Mouse (Mus musculus) urinary bladder, postnatal 10 days (tissue): Measurements from ENCODE around the gene Zdhhc18.

Experiments
- DNase-seq: peaks from one replicate; pipeline ENCODE4 v3.0.0; 2022; ENCODE audit warnings: low spot score

Gene Zdhhc18

GRCm38 (mm10) chr4:133649989-133650699 lies at the start of gene Zdhhc18:
Gene Zdhhc18 (minus strand): TSS chr4:133650154.
- DNase-seq = no peak

GRCm38 (mm10) chr4:133695363-133695762 lies 45.4 kb upstream of the Zdhhc18 start:
- DNase-seq = no peak

- no peak for DNase-seq
These were observed 40.3 kb upstream of the Zdhhc18 start for GRCm38 (mm10) chr4:133690252-133690651.

GRCm38 (mm10) chr4:133688417-133689067 lies 38.6 kb upstream of the Zdhhc18 start:
- no peak for DNase-seq

- DNase-seq = no peak
These were observed 37.2 kb upstream of the Zdhhc18 start for GRCm38 (mm10) chr4:133687126-133687525.

- no peak for DNase-seq
These were observed 36.6 kb upstream of the Zdhhc18 start for GRCm38 (mm10) chr4:133686512-133686911.

- DNase-seq = no peak
These were observed 30.3 kb upstream of the Zdhhc18 start for GRCm38 (mm10) chr4:133680206-133680786.

GRCm38 (mm10) chr4:133679629-133680028 lies 29.7 kb upstream of the Zdhhc18 start:
- DNase-seq = no peak

- no peak for DNase-seq
These were observed 27.3 kb upstream of the Zdhhc18 start for GRCm38 (mm10) chr4:133677266-133677665.

- DNase-seq = no peak
These were observed 26.2 kb upstream of the Zdhhc18 start for GRCm38 (mm10) chr4:133676189-133676588.

GRCm38 (mm10) chr4:133675594-133676016 lies 25.7 kb upstream of the Zdhhc18 start:
- no peak for DNase-seq

GRCm38 (mm10) chr4:133674331-133674695 lies 24.4 kb upstream of the Zdhhc18 start:
- no peak for DNase-seq

GRCm38 (mm10) chr4:133673666-133674330 lies 23.8 kb upstream of the Zdhhc18 start:
- no peak for DNase-seq

GRCm38 (mm10) chr4:133672845-133673647 lies 23.1 kb upstream of the Zdhhc18 start:
- DNase-seq = no peak

- peak; percentile 79 for DNase-seq
These were observed 22.2 kb upstream of the Zdhhc18 start, which contains the start of gene Pigv for GRCm38 (mm10) chr4:133671881-133672844. Gene Pigv (minus strand): TSS chr4:133672647.

- peak; percentile 50 for DNase-seq
These were observed 21.4 kb upstream of the Zdhhc18 start for GRCm38 (mm10) chr4:133671184-133671880.

- no peak for DNase-seq
These were observed 19.8 kb upstream of the Zdhhc18 start for GRCm38 (mm10) chr4:133669652-133670210.

- no peak for DNase-seq
These were observed 18.6 kb upstream of the Zdhhc18 start for GRCm38 (mm10) chr4:133668537-133668936.

- DNase-seq = no peak
These were observed 16.2 kb upstream of the Zdhhc18 start for GRCm38 (mm10) chr4:133666199-133666598.

- DNase-seq = no peak
These were observed 15.2 kb upstream of the Zdhhc18 start for GRCm38 (mm10) chr4:133665118-133665517.
